Mouse (Mus musculus): ENCODE measurements at regions not wholly inside any gene's neighbourhood (a gene's known extent, or its start where the extent isn't known, plus 50 kb on each side); places are given as distances from the start of the nearest gene placed in this dataset.

GRCm38 (mm10) chr13:71784740-71785139 lies 178.8 kb downstream of the Irx1 start:
- no peak for TF ChIP-seq IRF4 (IDR thresholded peaks at IDR 0.05; ENCODE audit: low read depth, low read length)
- no peak for TF ChIP-seq CHD2 (IDR thresholded peaks at IDR 0.05; ENCODE audit: low read length)

All from CH12.LX (cell line).